Mouse (Mus musculus) adrenal gland, adult 8-10 months (tissue): ENCODE data around the gene Msantd2. TPM values are rescaled to one million over a fixed set of nuclear protein-coding genes. Genes with fewer than 3 reads are reported as not detected.

Experiments
- DNase-seq: peaks from one replicate; pipeline ENCODE4 v3.0.0; 2022
- total RNA-seq, 4 experiments: library from RNA; stranded (reverse); gene quantifications; 2 replicates each; pipeline ENCODE4 v1.2.4; 2022

Msantd2 gene
- total RNA-seq, 4 experiments from 2014 or later, result 17.2 to 33.2 (median 22.6) TPM

GRCm38 (mm10) chr9:37504348-37504747 is 15.2 kb downstream of the Msantd2 start:
- no peak for DNase-seq

- no peak for DNase-seq
Observed at GRCm38 (mm10) chr9:37506023-37506422, 16.9 kb downstream of the Msantd2 start.

- no peak for DNase-seq
Observed at GRCm38 (mm10) chr9:37512097-37512496, 23.0 kb downstream of the Msantd2 start.

- no peak for DNase-seq
Observed at GRCm38 (mm10) chr9:37514456-37514855, 25.3 kb downstream of the Msantd2 start.

GRCm38 (mm10) chr9:37517467-37517866 is 28.3 kb downstream of the Msantd2 start:
- DNase-seq, result no peak

- no peak for DNase-seq
Observed at GRCm38 (mm10) chr9:37518991-37519390, 29.9 kb downstream of the Msantd2 start.

- DNase-seq, result no peak
Observed at GRCm38 (mm10) chr9:37519995-37520394, 30.9 kb downstream of the Msantd2 start.

GRCm38 (mm10) chr9:37525461-37525860 is 36.3 kb downstream of the Msantd2 start:
- no peak for DNase-seq

GRCm38 (mm10) chr9:37526443-37527395 is 37.6 kb downstream of the Msantd2 start:
- no peak for DNase-seq

- DNase-seq, result peak; percentile 71
Observed at GRCm38 (mm10) chr9:37527396-37528224, 38.5 kb downstream of the Msantd2 start, which contains the start of gene Esam. Esam (plus strand) TSS chr9:37528078.

GRCm38 (mm10) chr9:37528225-37528970 is 39.3 kb downstream of the Msantd2 start:
- no peak for DNase-seq

- peak; percentile 69 for DNase-seq
Observed at GRCm38 (mm10) chr9:37530031-37530887, 41.1 kb downstream of the Msantd2 start.

- DNase-seq, result no peak
Observed at GRCm38 (mm10) chr9:37530888-37531705, 42.0 kb downstream of the Msantd2 start.

- no peak for DNase-seq
Observed at GRCm38 (mm10) chr9:37536851-37537250, 47.7 kb downstream of the Msantd2 start.

- no peak for DNase-seq
Observed at GRCm38 (mm10) chr9:37537658-37538250, 48.6 kb downstream of the Msantd2 start.

- no peak for DNase-seq
Observed at GRCm38 (mm10) chr9:37539170-37540025, 50.3 kb downstream of the Msantd2 start, which contains the start of gene Vsig2. Vsig2 (plus strand) TSS chr9:37539255.

GRCm38 (mm10) chr9:37540226-37540625 is 51.1 kb downstream of the Msantd2 start:
- no peak for DNase-seq

- DNase-seq, result no peak
Observed at GRCm38 (mm10) chr9:37540701-37541575, 51.8 kb downstream of the Msantd2 start.
